Mouse (Mus musculus): ENCODE data around the gene Fam206a. TPM values are rescaled to one million over a fixed set of nuclear protein-coding genes. Genes with fewer than 3 reads are reported as not detected.

The Fam206a gene
- polyA plus RNA-seq (2021) = 15.1 TPM

GRCm38 (mm10) chr4:56801907-56802668 is at the start of gene Fam206a, which contains the start of gene Elp1:
Fam206a (plus strand) TSS chr4:56802345.
Elp1 (minus strand) TSS chr4:56802331.
- ChIA-PET POLR2A (interaction anchor here (0.6 kb wide), 1 partner anchor 386 kb away, joined by 6 read pairs; no protein-coding TSS in a partner anchor), CTCF (interaction anchor here (1.0 kb wide), 1 partner anchor 19 kb away, joined by 4 read pairs; no protein-coding TSS in a partner anchor)
- in situ Hi-C loops (cut with MboI; ENCODE audit: low pct_unique_long_range_greater_than_20kb) = no loop called here
- DNase-seq (ENCODE audit: low read depth, low spot score) = peak; percentile 55
- no peaks in the 10 kb centered on the region for H3K27me3 ChIP-seq
- ATAC-seq = peak; percentile 78
- TF ChIP-seq CTCF (IDR thresholded peaks at IDR 0.05) = no peak

DNA sequence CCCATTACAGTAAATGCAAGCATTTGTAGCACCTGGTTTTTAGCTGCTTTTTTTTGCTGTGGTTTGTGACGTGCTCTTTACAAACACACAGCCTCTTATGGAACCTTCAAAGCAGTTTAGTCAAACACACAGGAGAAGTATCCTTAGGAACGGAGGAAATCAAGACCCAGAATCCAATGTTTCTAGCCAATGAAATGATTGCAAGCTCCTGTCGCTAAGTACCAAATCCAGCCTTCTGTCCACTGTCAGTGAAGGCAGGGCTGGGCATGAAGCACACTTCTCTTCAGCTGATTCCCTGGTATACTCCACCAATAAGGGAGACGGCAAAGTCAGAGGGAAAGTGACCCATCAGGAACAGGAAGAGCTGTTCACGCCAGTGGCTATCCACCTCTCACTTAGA is 46.1 kb upstream of the Fam206a start:
- in situ Hi-C loops (cut with MboI; ENCODE audit: low pct_unique_long_range_greater_than_20kb) = no loop called here
- ATAC-seq (no peak), DNase-seq (ENCODE audit: low read depth, low spot score) (no peak)
- ChIA-PET POLR2A (no interaction called here), CTCF (no interaction called here)
- no peaks in the 10 kb centered on the region for H3K27me3 ChIP-seq
- no peak for TF ChIP-seq CTCF (IDR thresholded peaks at IDR 0.05)

DNA sequence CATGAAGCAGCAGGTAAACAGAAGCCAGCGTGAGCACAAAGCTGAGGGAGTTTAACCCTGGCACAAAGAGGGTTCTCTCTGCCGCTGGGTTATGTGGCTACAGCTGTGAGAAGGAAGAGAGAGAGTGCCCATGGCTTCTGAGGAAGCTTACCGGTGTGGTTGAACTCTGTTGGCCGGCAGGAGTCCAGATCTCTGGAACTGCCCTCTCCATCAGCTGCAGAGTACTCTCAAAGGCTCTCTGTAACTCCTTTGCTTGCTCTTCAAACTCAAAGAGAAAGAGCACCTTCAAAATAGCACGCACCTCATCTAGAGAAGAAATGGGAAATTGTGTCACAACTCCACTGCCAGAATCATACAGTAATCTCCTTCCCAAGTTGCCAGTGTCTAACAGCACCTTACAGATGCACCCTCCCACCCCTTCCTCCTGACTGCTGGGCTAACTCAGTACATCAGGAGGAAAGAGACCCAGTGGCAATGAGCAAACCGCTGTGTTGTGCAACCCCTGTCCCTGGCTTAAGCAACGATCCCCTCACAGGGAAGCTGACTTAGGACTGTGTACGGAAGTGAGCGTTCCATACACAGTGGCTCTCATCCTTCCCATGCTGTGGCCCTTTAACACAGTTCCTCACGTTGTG is 45.1 kb upstream of the Fam206a start:
- POLR2A ChIA-PET = no interaction called here
- CTCF ChIA-PET = no interaction called here
- no peaks in the 10 kb centered on the region for H3K27me3 ChIP-seq
- no peak for DNase-seq (ENCODE audit: low read depth, low spot score)
- no peak for TF ChIP-seq CTCF (IDR thresholded peaks at IDR 0.05)
- in situ Hi-C loops (cut with MboI; ENCODE audit: low pct_unique_long_range_greater_than_20kb) = no loop called here
- ATAC-seq = no peak

DNA sequence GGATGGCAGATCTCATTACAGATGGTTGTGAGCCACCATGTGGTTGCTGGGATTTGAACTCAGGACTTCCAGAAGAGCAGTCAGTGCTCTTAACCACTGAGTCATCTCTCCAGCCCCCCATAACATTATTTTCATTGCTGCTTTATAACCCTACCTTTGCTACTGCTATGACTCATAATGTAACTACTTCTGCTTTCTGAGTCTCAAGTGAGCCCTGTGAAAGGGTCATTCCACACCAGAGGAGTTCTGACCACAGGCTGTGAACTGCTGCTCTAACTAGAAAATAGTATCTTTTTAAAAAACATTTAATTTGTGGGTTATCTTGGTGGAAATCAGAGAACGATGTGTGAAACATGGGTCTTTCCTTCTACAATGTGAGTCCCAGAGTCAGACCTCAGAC is 44.5 kb upstream of the Fam206a start:
- POLR2A ChIA-PET = no interaction called here
- CTCF ChIA-PET = no interaction called here
- no peak for ATAC-seq
- no peak for DNase-seq (ENCODE audit: low read depth, low spot score)
- in situ Hi-C loops (cut with MboI; ENCODE audit: low pct_unique_long_range_greater_than_20kb) = no loop called here
- TF ChIP-seq CTCF (IDR thresholded peaks at IDR 0.05) = no peak
- no peaks in the 10 kb centered on the region for H3K27me3 ChIP-seq

GRCm38 (mm10) chr4:56767861-56768284 is 34.3 kb upstream of the Fam206a start:
- POLR2A ChIA-PET = no interaction called here
- no peak for DNase-seq (ENCODE audit: low read depth, low spot score)
- TF ChIP-seq CTCF (IDR thresholded peaks at IDR 0.05) = no peak
- CTCF ChIA-PET = no interaction called here
- in situ Hi-C loops (cut with MboI; ENCODE audit: low pct_unique_long_range_greater_than_20kb) = no loop called here
- H3K27me3 ChIP-seq = no peaks in the 10 kb centered on the region
- no peak for ATAC-seq

DNA sequence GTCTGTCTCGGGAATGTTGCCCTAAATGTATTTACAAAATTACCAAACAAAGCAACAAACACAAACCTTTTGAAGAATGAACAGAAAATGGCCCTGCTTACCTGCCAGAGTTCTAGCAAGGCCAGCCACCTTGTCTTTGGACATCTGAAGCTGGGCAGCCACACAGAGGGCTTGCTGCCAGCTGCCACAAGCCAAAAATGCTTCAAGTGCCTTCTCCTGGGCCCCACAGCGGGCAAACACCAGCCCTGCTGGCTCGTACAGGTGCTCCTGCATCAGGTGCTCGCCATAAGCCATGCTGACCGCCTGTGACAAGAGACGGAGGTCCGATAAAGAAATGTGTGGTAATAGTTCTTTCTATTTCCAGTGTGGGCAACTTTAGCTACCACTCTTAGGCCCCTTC is 33.2 kb upstream of the Fam206a start:
- no peak for TF ChIP-seq CTCF (IDR thresholded peaks at IDR 0.05)
- ChIA-PET POLR2A (no interaction called here), CTCF (no interaction called here)
- in situ Hi-C loops (cut with MboI; ENCODE audit: low pct_unique_long_range_greater_than_20kb) = no loop called here
- H3K27me3 ChIP-seq = no peaks in the 10 kb centered on the region
- DNase-seq (ENCODE audit: low read depth, low spot score) (no peak), ATAC-seq (no peak)

DNA sequence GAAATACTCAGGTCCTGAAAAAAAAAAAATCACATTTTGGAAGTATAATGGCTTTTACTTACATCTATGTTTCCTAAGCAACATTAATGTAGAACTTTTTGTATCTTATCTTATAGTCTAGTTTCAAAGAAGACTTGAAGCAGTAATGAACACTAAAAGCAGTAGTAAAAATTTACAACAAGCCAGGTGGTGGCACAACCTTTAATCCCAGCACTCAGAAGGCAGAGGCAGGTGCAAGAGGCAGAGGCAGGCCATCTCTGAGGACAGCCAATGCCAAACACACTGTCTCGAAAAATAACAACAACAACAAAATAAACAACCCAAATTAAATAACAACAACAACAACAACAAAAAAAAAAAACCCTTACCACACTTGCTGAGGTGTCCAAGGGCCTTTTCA is 31.1 kb upstream of the Fam206a start:
- ChIA-PET CTCF (no interaction called here), POLR2A (interaction anchor here (0.9 kb wide), 1 partner anchor 17 kb away, joined by 3 read pairs; no protein-coding TSS in a partner anchor)
- in situ Hi-C loops (cut with MboI; ENCODE audit: low pct_unique_long_range_greater_than_20kb) = no loop called here
- TF ChIP-seq CTCF (IDR thresholded peaks at IDR 0.05) = no peak
- H3K27me3 ChIP-seq = no peaks in the 10 kb centered on the region
- ATAC-seq = no peak
- no peak for DNase-seq (ENCODE audit: low read depth, low spot score)

DNA sequence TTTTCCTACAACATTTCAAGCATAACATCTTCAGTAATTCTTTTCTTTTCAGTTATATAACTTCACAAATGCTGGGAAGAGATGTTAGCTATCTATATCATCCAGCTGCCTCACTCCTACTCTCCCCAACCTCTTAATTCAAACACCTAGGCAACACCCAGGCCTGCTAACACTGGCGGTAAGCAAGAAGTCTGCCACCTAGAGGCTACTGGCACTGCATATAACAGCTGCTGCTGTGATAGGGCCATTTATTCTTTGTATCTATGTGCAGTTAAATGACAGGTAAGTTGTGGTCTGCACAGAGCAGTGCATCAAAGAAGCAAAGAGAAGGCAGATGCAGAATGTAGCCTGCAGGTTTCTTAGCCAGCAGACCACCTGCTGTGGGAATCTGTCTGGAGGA is 10.8 kb upstream of the Fam206a start:
- H3K27me3 ChIP-seq = no peaks in the 10 kb centered on the region
- ChIA-PET CTCF (no interaction called here), POLR2A (no interaction called here)
- ATAC-seq (no peak), DNase-seq (ENCODE audit: low read depth, low spot score) (no peak)
- in situ Hi-C loops (cut with MboI; ENCODE audit: low pct_unique_long_range_greater_than_20kb) = no loop called here
- peak; percentile 23 for TF ChIP-seq CTCF (IDR thresholded peaks at IDR 0.05)

DNA sequence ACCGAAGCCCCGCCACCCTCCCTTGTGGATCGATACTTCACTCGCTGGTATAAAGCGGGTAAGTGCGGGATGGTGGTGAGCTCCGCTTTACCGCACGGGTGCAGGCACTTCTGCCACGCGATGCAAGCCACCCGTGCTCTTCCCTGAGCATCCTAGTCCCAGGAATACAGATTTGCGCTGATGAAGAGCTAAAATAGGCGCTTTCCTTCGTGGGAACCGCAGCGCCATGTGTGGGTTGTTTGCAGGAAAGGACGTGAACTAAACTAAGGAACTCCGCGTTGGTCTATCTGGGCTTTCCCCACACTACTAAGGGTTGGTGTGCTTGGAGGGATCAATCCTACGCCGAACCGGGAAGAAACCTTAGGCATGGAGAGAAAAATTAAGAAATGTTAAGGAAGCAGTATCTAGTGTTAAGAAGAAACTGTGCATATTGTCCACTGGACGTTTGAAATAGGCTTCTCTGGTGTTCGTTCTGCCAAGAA is 565 bp downstream of the Fam206a start:
- ChIA-PET CTCF (interaction anchor here (1.0 kb wide), 1 partner anchor 18 kb away, joined by 4 read pairs; no protein-coding TSS in a partner anchor), POLR2A (interaction anchor here (0.6 kb wide), 1 partner anchor 387 kb away, joined by 6 read pairs; no protein-coding TSS in a partner anchor)
- no peak for TF ChIP-seq CTCF (IDR thresholded peaks at IDR 0.05)
- ATAC-seq = no peak
- in situ Hi-C loops (cut with MboI; ENCODE audit: low pct_unique_long_range_greater_than_20kb) = no loop called here
- DNase-seq (ENCODE audit: low read depth, low spot score) = no peak
- H3K27me3 ChIP-seq = no peaks in the 10 kb centered on the region

DNA sequence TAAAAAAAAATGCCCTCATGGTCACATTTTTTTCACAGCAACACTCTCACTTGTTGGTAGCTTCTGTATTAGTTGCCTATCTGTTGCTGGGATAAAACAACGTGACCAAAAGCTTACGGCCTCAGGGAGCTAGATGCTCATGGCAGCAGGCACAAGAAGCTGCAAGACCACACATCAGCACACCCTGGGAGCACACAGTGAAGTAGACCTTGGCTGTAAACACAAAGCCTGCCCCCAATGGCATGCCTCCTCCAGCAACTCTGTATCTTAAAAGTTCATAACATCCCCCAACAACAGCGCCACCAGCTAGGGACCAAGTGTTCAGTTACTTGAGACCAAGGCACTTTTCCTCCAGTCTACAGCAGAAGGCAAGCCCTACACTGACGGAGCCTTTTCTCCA is 6.9 kb downstream of the Fam206a start:
- no peak for DNase-seq (ENCODE audit: low read depth, low spot score)
- ATAC-seq = no peak
- no peaks in the 10 kb centered on the region for H3K27me3 ChIP-seq
- no peak for TF ChIP-seq CTCF (IDR thresholded peaks at IDR 0.05)
- ChIA-PET CTCF (interaction anchor here (0.8 to 3.5 kb wide), 4 partner anchors 8 to 20 kb away, joined by 3 to 19 read pairs (median 6); no protein-coding TSS in a partner anchor), POLR2A (interaction anchor here (1.0 kb wide), 1 partner anchor 9 kb away, joined by 3 read pairs; no protein-coding TSS in a partner anchor)
- in situ Hi-C loops (cut with MboI; ENCODE audit: low pct_unique_long_range_greater_than_20kb) = no loop called here

- no peak for DNase-seq (ENCODE audit: low read depth, low spot score)
- no peak for ATAC-seq
- in situ Hi-C loops (cut with MboI; ENCODE audit: low pct_unique_long_range_greater_than_20kb) = no loop called here
- ChIA-PET CTCF (interaction anchor here (0.6 to 3.5 kb wide), 3 partner anchors 9 to 77 kb away, joined by 3 to 19 read pairs (median 3); no protein-coding TSS in a partner anchor), POLR2A (no interaction called here)
- no peaks in the 10 kb centered on the region for H3K27me3 ChIP-seq
- no peak for TF ChIP-seq CTCF (IDR thresholded peaks at IDR 0.05)
These were observed 9.5 kb downstream of the Fam206a start for GRCm38 (mm10) chr4:56811642-56812041.

Data from Patski (cell line).